Mouse (Mus musculus) R1 (cell line): ENCODE measurements around the gene Gm20837.
"Not testable (repeated sequence)": the region's sequence is repeated elsewhere in the genome, so short reads cannot be mapped to it uniquely, and the experiment has no call there.

Experiments
- DNase-seq: peaks from one replicate; pipeline ENCODE4 v3.0.0-alpha.2; 2018; ENCODE audit warnings: low read depth, low spot score

Gm20837 gene

GRCm38 (mm10) chrY:90400948-90401347 lies at the start of gene Gm20837:
TSS of gene Gm20837 (plus strand) at chrY:90401248.
- not testable (repeated sequence) for DNase-seq
